ENCODE assay signal across 8 mouse cellular contexts in the genomic region with DNA sequence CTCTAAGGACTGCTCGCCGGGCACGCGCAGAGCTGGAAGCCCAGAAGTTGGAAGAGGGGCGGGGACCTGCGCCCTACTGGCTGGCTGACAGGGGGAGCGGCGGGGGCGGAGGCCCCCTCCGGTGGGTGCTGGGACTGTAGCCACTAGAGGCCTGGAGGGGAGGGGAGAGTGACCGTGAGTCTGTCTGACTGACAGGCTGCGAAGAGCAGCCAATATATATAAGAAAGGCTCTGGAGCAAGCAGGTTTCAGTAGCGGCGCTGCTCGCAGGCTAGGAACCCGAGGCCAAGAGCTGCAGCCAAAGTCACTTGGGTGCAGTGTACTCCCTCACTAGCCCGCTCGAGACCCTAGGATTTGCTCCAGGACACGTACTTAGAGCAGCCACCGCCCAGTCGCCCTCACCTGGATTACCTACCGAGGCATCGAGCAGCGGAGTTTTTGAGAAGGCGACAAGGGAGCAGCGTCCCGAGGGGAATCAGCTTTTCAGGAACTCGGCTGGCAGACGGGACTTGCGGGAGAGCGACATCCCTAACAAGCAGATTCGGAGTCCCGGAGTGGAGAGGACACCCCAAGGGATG. TPM values are rescaled to one million over a fixed set of nuclear protein-coding genes. Genes with fewer than 3 reads are reported as not detected.
DNase-seq lines count a peak whose midpoint lies in the region; ATAC-seq and TF ChIP-seq lines count a peak whose summit lies in the region.

A gene (plus strand): TSS at position 217 of the 576 bp plus-strand sequence.

- no peak for TF ChIP-seq CTCF in testis, adult 2 months (IDR thresholded peaks at IDR 0.05; ENCODE audit: control insufficient read depth, insufficient read depth, insufficient replicate concordance, low read depth, low read length)
- TF ChIP-seq CTCF in cortical plate, adult 2 months (IDR thresholded peaks at IDR 0.05; ENCODE audit: extremely low read depth, insufficient read depth, low read length): no peak

- peak within 1 kb of the TSS; percentile 85 for H3K4me2 ChIP-seq in heart, embryonic 12.5 days
- H3K4me2 ChIP-seq in kidney, embryonic 14.5 days (replicated peaks; ENCODE audit: low read depth, low read length): peak within 1 kb of the TSS; percentile 75
- peak within 1 kb of the TSS; percentile 92 for H3K4me2 ChIP-seq in stomach, embryonic 14.5 days (replicated peaks; ENCODE audit: low read depth, low read length)

- no peaks in the 10 kb centered on the region for H3K36me3 ChIP-seq in testis, adult 2 months (ENCODE audit: control insufficient read depth, insufficient read depth, low read length)
- H3K36me3 ChIP-seq in heart, embryonic 12.5 days: 0 out of 2 replicates have a peak, but pooled peaks cover 2% of the 10 kb centered on the region
- no peaks in the 10 kb centered on the region for H3K36me3 ChIP-seq in kidney, embryonic 14.5 days (ENCODE audit: control insufficient read depth, insufficient read depth, low read length)
- H3K36me3 ChIP-seq in stomach, embryonic 14.5 days (ENCODE audit: control insufficient read depth, insufficient read depth, low read length): no peaks in the 10 kb centered on the region

- ATAC-seq in heart, embryonic 12.5 days (ENCODE audit: insufficient number of reproducible peaks, low FRiP score): peak; percentile 80
- peak; percentile 44; the same call in 1 of the 2 replicates for ATAC-seq in kidney, embryonic 14.5 days (ENCODE audit: low FRiP score, low TSS enrichment)
- peak; percentile 64; the same call in 1 of the 2 replicates for ATAC-seq in stomach, embryonic 14.5 days (ENCODE audit: insufficient number of reproducible peaks, insufficient read depth, low FRiP score, low read depth)

- H3K4me1 ChIP-seq in testis, adult 2 months (ENCODE audit: control insufficient read depth, insufficient read depth, low read length): peaks cover 36% of the 10 kb centered on the region
- H3K4me1 ChIP-seq in cortical plate, adult 2 months (ENCODE audit: control insufficient read depth, insufficient read depth, low read length): no peaks in the 10 kb centered on the region
- H3K4me1 ChIP-seq in heart, embryonic 12.5 days (replicated peaks): peaks cover 66% of the 10 kb centered on the region
- peaks cover 41% of the 10 kb centered on the region for H3K4me1 ChIP-seq in kidney, embryonic 14.5 days (ENCODE audit: control insufficient read depth, insufficient read depth, low read length)
- H3K4me1 ChIP-seq in stomach, embryonic 14.5 days (ENCODE audit: control insufficient read depth, insufficient read depth, low read length): peaks cover 40% of the 10 kb centered on the region

- H3K27ac ChIP-seq in testis, adult 2 months (ENCODE audit: control insufficient read depth, insufficient read depth, low read depth, low read length): no peak within 1 kb of the TSS
- no peak within 1 kb of the TSS for H3K27ac ChIP-seq in cortical plate, adult 2 months (ENCODE audit: insufficient read depth, low read length)
- peak within 1 kb of the TSS; percentile 53 for H3K27ac ChIP-seq in heart, embryonic 12.5 days (ENCODE audit: poor library complexity, severe bottlenecking)
- peak within 1 kb of the TSS; percentile 1; the same call in 1 of the 2 replicates for H3K27ac ChIP-seq in kidney, embryonic 14.5 days (ENCODE audit: low read depth, low read length)
- peak within 1 kb of the TSS; percentile 39; the same call in 1 of the 2 replicates for H3K27ac ChIP-seq in stomach, embryonic 14.5 days (ENCODE audit: low read length)

- DNase-seq in testis, postnatal 10 days (ENCODE audit: low spot score): no peak
- DNase-seq in lung, postnatal 10 days: peak; percentile 90
- DNase-seq in frontal cortex, postnatal 36 days (ENCODE audit: low spot score in 2 of 2): no peak

- H3K9me3 ChIP-seq in heart, embryonic 12.5 days (replicated peaks): no peaks in the 10 kb centered on the region
- H3K9me3 ChIP-seq in kidney, embryonic 14.5 days (ENCODE audit: control insufficient read depth, low read length): no peaks in the 10 kb centered on the region
- H3K9me3 ChIP-seq in stomach, embryonic 14.5 days (ENCODE audit: control insufficient read depth, low read depth, low read length): no peaks in the 10 kb centered on the region

- TF ChIP-seq POLR2A in testis, adult 2 months (IDR thresholded peaks at IDR 0.05; ENCODE audit: control insufficient read depth, low read depth, low read length): 0 out of 2 replicates have a peak, but pooled peaks have one; percentile 37
- TF ChIP-seq POLR2A in cortical plate, adult 2 months (IDR thresholded peaks at IDR 0.05; ENCODE audit: extremely low read depth, insufficient read depth, low read length): peak; percentile 63

- no peaks in the 10 kb centered on the region; the same call in 1 of the 2 replicates for H3K27me3 ChIP-seq in testis, adult 2 months (ENCODE audit: control insufficient read depth, insufficient read depth, low read length)
- H3K27me3 ChIP-seq in heart, embryonic 12.5 days (replicated peaks): peaks cover 98% of the 10 kb centered on the region
- peaks cover 91% of the 10 kb centered on the region for H3K27me3 ChIP-seq in kidney, embryonic 14.5 days (ENCODE audit: control insufficient read depth, insufficient read depth, low read length)
- peaks cover 49% of the 10 kb centered on the region for H3K27me3 ChIP-seq in stomach, embryonic 14.5 days (ENCODE audit: control insufficient read depth, insufficient read depth, low read length)

- WGBS in heart, embryonic 12.5 days: 1% methylated on average over 33 of the region's 33 CpGs
- WGBS in kidney, embryonic 14.5 days: under 1% methylated on average over 33 of the region's 33 CpGs
- WGBS in stomach, embryonic 14.5 days: under 1% methylated on average over 33 of the region's 33 CpGs

- H3K4me3 ChIP-seq in testis, adult 2 months (ENCODE audit: control insufficient read depth, low read depth, low read length): peak within 1 kb of the TSS; percentile 25
- H3K4me3 ChIP-seq in cortical plate, adult 2 months (ENCODE audit: insufficient read depth, low read length): peak within 1 kb of the TSS; percentile 59
- H3K4me3 ChIP-seq in heart, embryonic 12.5 days: peak within 1 kb of the TSS; percentile 57
- peak within 1 kb of the TSS; percentile 51 for H3K4me3 ChIP-seq in kidney, embryonic 14.5 days (ENCODE audit: low read length)
- H3K4me3 ChIP-seq in stomach, embryonic 14.5 days (ENCODE audit: low read depth, low read length): peak within 1 kb of the TSS; percentile 51

- H3K9ac ChIP-seq in heart, embryonic 12.5 days: peak within 1 kb of the TSS; percentile 78
- H3K9ac ChIP-seq in kidney, embryonic 14.5 days (ENCODE audit: low read depth, low read length): peak within 1 kb of the TSS; percentile 55
- peak within 1 kb of the TSS; percentile 14; the same call in 1 of the 2 replicates for H3K9ac ChIP-seq in stomach, embryonic 14.5 days (replicated peaks; ENCODE audit: low read depth, low read length)

RNA-seq across cellular contexts. Expression of the gene that starts here (rescaled TPM):
- 0.54 and 0.59 TPM in 2 replicates for polyA plus RNA-seq in testis, adult 2 months (2012; rRNA removed)
- 2.9 and 3.3 TPM in 2 replicates for polyA plus RNA-seq in cortical plate, adult 2 months (2012; rRNA removed)
- polyA plus RNA-seq in heart, embryonic 12.5 days (2016; fragmentation: Nextera tagmentation; extraction: Ambion mirVana): 6.5 and 6.8 TPM in 2 replicates
- polyA plus RNA-seq in kidney, embryonic 14.5 days (2014; fragmentation: Nextera tagmentation; extraction: Ambion mirVana): 4.9 and 8.3 TPM in 2 replicates
- 5.6 and 6.9 TPM in 2 replicates for polyA plus RNA-seq in stomach, embryonic 14.5 days (2014; fragmentation: Nextera tagmentation; extraction: Ambion mirVana)

Comparison
In these comparisons a context has a peak if more than half of its experiments do, and no peak if none do; other contexts are left out.
1. H3K27ac ChIP-seq: peak in heart, embryonic 12.5 days (single experiment), kidney, embryonic 14.5 days (single experiment) and stomach, embryonic 14.5 days (single experiment); none in testis, adult 2 months (single experiment) and cortical plate, adult 2 months (single experiment).
2. H3K9ac ChIP-seq: peak in every context shown above with its lines; median percentile 78 in heart, embryonic 12.5 days; 55 in kidney, embryonic 14.5 days; 14 in stomach, embryonic 14.5 days.
3. Peak in every context shown above with its lines, with median percentiles within 50 percentile points of each other: H3K4me3 ChIP-seq, ATAC-seq and H3K4me2 ChIP-seq.